Mouse (Mus musculus) intestine, postnatal 0 days (tissue): Measurements from ENCODE around the gene Kbtbd12. TPM values are rescaled to one million over a fixed set of nuclear protein-coding genes. Genes with fewer than 3 reads are reported as not detected.

Experiments used
- ATAC-seq: fragments of 200-750 bp; cut with Nextera tagmentation; 2 replicates; pipeline ENCODE4 v1.8.0; 2017; ENCODE audit warnings: mild to moderate bottlenecking, moderate TSS enrichment, moderate library complexity
- H3K27ac ChIP-seq: fragments of 300-500 bp; sonication (generic); 2 replicates; pipeline ENCODE4 v1.5.1; 2014; ENCODE audit warnings: mild to moderate bottlenecking, low read depth, low read length, moderate library complexity
- H3K27me3 ChIP-seq: fragments of 300-500 bp; sonication (generic); replicated peaks from 2 replicates; pipeline ENCODE4 v1.6.1; 2014; ENCODE audit warnings: low read length, mixed read lengths; ENCODE audit not compliant: control insufficient read depth, insufficient read depth
- H3K36me3 ChIP-seq: fragments of 300-500 bp; sonication (generic); 2 replicates; pipeline ENCODE4 v1.6.1; 2014; ENCODE audit warnings: mild to moderate bottlenecking, moderate library complexity; ENCODE audit not compliant: control insufficient read depth, insufficient read depth
- H3K4me1 ChIP-seq: fragments of 300-500 bp; sonication (generic); replicated peaks from 2 replicates; pipeline ENCODE4 v1.6.1; 2014; ENCODE audit warnings: antibody characterized with exemption, low read length, mixed read lengths; ENCODE audit not compliant: control insufficient read depth, insufficient read depth
- H3K4me2 ChIP-seq: fragments of 300-500 bp; sonication (generic); replicated peaks from 2 replicates; pipeline ENCODE4 v1.6.1; 2014; ENCODE audit warnings: low read depth, mild to moderate bottlenecking, moderate library complexity
- H3K4me3 ChIP-seq: fragments of 300-500 bp; sonication (generic); 2 replicates; pipeline ENCODE4 v1.5.1; 2014; ENCODE audit warnings: low read depth, low read length
- H3K9ac ChIP-seq: fragments of 300-500 bp; sonication (generic); 2 replicates; pipeline ENCODE4 v1.6.1; 2014; ENCODE audit warnings: mild to moderate bottlenecking, low read depth, low read length
- H3K9me3 ChIP-seq: fragments of 300-500 bp; sonication (generic); 2 replicates; pipeline ENCODE4 v1.6.1; 2016; ENCODE audit warnings: mixed run types; ENCODE audit not compliant: control insufficient read depth
- CTCF ChIP-seq: sonication (generic); IDR thresholded peaks from 2 replicates; pipeline ENCODE4 v1.5.1; 2016; ENCODE audit warnings: low read depth, mild to moderate bottlenecking, control low read depth, antibody characterized with exemption, moderate library complexity
- WGBS: fragments of 180-500 bp; shearing (Covaris S2); extraction: QIAGEN DNeasy Blood & Tissue Kit; methylation state at CpG from one replicate; pipeline ENCODE4 v1.1.7; 2014; 5-methylcytosine and 5-hydroxymethylcytosine counted together
- polyA plus RNA-seq: library from polyadenylated mRNA; unstranded; fragments of >200 nt; fragmentation: Nextera tagmentation; extraction: Ambion mirVana; gene quantifications from 2 replicates; pipeline ENCODE4 v1.2.1, GENCODE M21; 2015

Kbtbd12 gene
- polyA plus RNA-seq, 1 experiment from 2014 or later = 0.12 TPM

DNA sequence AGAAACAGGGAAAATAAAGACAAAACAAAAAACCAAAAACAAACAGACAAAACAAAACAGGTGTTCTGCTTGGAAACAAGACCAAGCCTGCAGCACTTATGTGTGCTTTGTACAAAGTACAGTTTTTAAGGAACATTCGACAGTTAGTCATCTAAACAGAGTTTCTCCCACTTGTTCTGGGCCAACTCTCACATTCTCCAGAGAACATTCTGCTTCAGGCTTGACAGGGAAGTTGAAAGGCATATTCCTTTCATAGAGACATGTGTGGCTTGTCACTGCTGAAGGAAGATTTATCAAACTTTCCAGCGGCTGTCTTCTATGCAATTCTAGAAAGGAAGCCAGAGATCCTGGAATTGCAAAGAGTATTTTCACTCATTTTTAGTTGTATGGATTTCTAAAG lies 22.4 kb downstream of the Kbtbd12 start:
- Histone ChIP-seq H3K9me3 (no peaks in the 10 kb centered on the region), H3K4me2 (no peak overlapping the region), H3K4me3 (no peak overlapping the region), H3K36me3 (no peaks in the 10 kb centered on the region), H3K4me1 (no peaks in the 10 kb centered on the region), H3K27me3 (no peaks in the 10 kb centered on the region), H3K27ac (no peak overlapping the region), H3K9ac (no peak overlapping the region)
- ATAC-seq = no peak
- no peak for TF ChIP-seq CTCF
- 62% methylated on average over 2 of the region's 2 CpGs for WGBS

- TF ChIP-seq CTCF = no peak
- Histone ChIP-seq H3K4me2 (no peak overlapping the region), H3K9ac (no peak overlapping the region), H3K9me3 (no peaks in the 10 kb centered on the region), H3K27me3 (no peaks in the 10 kb centered on the region), H3K36me3 (no peaks in the 10 kb centered on the region), H3K27ac (no peak overlapping the region), H3K4me3 (no peak overlapping the region), H3K4me1 (no peaks in the 10 kb centered on the region)
- ATAC-seq = no peak
- 66% methylated on average over 2 of the region's 2 CpGs for WGBS
These were observed 31.3 kb downstream of the Kbtbd12 start for GRCm38 (mm10) chr6:88606417-88606816.

DNA sequence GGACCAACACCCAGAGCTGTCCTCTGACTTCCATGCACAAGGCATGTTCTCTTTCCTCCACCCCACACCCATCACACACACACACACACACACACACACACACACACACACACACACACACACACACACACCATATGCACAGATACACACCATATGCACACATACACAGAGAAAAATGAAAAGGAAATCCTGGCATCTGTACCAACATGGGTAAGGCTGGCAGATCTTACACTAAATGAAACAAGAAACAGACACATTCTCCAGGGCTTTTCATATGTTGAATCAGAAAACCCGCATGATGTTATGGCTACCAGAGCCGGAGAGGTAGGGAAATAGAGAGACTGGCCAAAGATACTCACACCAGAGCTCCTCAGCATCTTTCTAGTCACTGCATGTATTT lies 32.0 kb downstream of the Kbtbd12 start:
- TF ChIP-seq CTCF = no peak
- no peak for ATAC-seq
- WGBS = 95% methylated on average over 2 of the region's 2 CpGs

GRCm38 (mm10) chr6:88605235-88605634 lies 32.5 kb downstream of the Kbtbd12 start:
- no peaks in the 10 kb centered on the region for H3K4me1 ChIP-seq
- H3K4me2 ChIP-seq = no peak overlapping the region
- 72% methylated on average over 2 of the region's 2 CpGs for WGBS
- H3K27ac ChIP-seq = no peak overlapping the region
- no peaks in the 10 kb centered on the region for H3K9me3 ChIP-seq
- no peak overlapping the region for H3K4me3 ChIP-seq
- no peak for ATAC-seq
- no peaks in the 10 kb centered on the region for H3K36me3 ChIP-seq
- no peak for TF ChIP-seq CTCF
- no peak overlapping the region for H3K9ac ChIP-seq
- no peaks in the 10 kb centered on the region for H3K27me3 ChIP-seq

More for the DNA sequence above, 32.0 kb downstream of the Kbtbd12 start:
- Histone ChIP-seq H3K4me2 (no peak overlapping the region), H3K9ac (no peak overlapping the region), H3K27me3 (no peaks in the 10 kb centered on the region), H3K4me3 (no peak overlapping the region), H3K4me1 (no peaks in the 10 kb centered on the region), H3K9me3 (no peaks in the 10 kb centered on the region), H3K36me3 (no peaks in the 10 kb centered on the region), H3K27ac (no peak overlapping the region)

- Histone ChIP-seq H3K9me3 (no peaks in the 10 kb centered on the region), H3K9ac (no peak overlapping the region), H3K4me3 (no peak overlapping the region), H3K27ac (no peak overlapping the region), H3K27me3 (no peaks in the 10 kb centered on the region), H3K4me1 (no peaks in the 10 kb centered on the region), H3K36me3 (no peaks in the 10 kb centered on the region), H3K4me2 (no peak overlapping the region)
- 83% methylated on average over 2 of the region's 2 CpGs for WGBS
- no peak for TF ChIP-seq CTCF
- no peak for ATAC-seq
These were observed 41.6 kb downstream of the Kbtbd12 start for GRCm38 (mm10) chr6:88596108-88596507.

DNA sequence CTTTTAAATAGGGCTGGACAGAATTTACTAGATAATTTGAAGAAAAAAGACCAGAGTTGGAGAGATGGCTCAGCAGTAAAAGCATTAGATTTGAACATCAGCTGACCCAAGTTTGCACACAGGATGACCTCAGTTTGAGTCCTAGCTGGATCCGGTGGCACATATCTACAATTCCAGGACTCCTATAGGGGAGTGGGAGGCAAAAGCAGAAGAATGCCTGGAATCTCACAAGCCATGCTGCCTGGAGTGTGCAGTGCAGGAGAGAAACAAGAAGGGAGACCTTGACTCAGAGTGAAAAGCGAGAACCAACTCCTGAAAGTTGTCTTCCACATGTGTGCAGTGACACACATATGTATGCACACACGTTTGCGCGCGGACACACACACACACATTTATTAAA lies 45.4 kb downstream of the Kbtbd12 start:
- no peak for TF ChIP-seq CTCF
- no peak for ATAC-seq
- no peak overlapping the region for H3K4me3 ChIP-seq
- no peaks in the 10 kb centered on the region for H3K9me3 ChIP-seq
- H3K4me1 ChIP-seq = no peaks in the 10 kb centered on the region
- no peaks in the 10 kb centered on the region for H3K27me3 ChIP-seq
- WGBS = 87% methylated on average over 6 of the region's 6 CpGs
- no peak overlapping the region for H3K4me2 ChIP-seq
- no peaks in the 10 kb centered on the region for H3K36me3 ChIP-seq
- H3K27ac ChIP-seq = no peak overlapping the region
- no peak overlapping the region for H3K9ac ChIP-seq

- TF ChIP-seq CTCF = no peak
- Histone ChIP-seq H3K36me3 (no peaks in the 10 kb centered on the region), H3K27ac (no peak overlapping the region), H3K4me3 (no peak overlapping the region), H3K27me3 (no peaks in the 10 kb centered on the region), H3K9ac (no peak overlapping the region), H3K9me3 (no peaks in the 10 kb centered on the region), H3K4me1 (no peaks in the 10 kb centered on the region), H3K4me2 (no peak overlapping the region)
- WGBS = 77% methylated on average over 4 of the region's 4 CpGs
- ATAC-seq = no peak
These were observed 47.5 kb downstream of the Kbtbd12 start for GRCm38 (mm10) chr6:88590231-88590630.
